Mouse (Mus musculus) adipocyte (in vitro differentiated cells): ENCODE results near the gene Pex14.

ENCODE experiments used
- DNase-seq: peaks from one replicate; pipeline ENCODE4 v3.0.0-alpha.2; 2016; ENCODE audit warnings: low spot score

Pex14 gene

GRCm38 (mm10) chr4:148985541-148986476, 113.9 kb downstream of the Pex14 start:
- DNase-seq: no peak

GRCm38 (mm10) chr4:148984701-148985540, 114.8 kb downstream of the Pex14 start:
- no peak for DNase-seq

GRCm38 (mm10) chr4:148982274-148982673, 117.4 kb downstream of the Pex14 start:
- no peak for DNase-seq

- no peak for DNase-seq
Measured at GRCm38 (mm10) chr4:148979837-148980236, 119.8 kb downstream of the Pex14 start.

GRCm38 (mm10) chr4:148978926-148979325, 120.8 kb downstream of the Pex14 start:
- no peak for DNase-seq

DNA sequence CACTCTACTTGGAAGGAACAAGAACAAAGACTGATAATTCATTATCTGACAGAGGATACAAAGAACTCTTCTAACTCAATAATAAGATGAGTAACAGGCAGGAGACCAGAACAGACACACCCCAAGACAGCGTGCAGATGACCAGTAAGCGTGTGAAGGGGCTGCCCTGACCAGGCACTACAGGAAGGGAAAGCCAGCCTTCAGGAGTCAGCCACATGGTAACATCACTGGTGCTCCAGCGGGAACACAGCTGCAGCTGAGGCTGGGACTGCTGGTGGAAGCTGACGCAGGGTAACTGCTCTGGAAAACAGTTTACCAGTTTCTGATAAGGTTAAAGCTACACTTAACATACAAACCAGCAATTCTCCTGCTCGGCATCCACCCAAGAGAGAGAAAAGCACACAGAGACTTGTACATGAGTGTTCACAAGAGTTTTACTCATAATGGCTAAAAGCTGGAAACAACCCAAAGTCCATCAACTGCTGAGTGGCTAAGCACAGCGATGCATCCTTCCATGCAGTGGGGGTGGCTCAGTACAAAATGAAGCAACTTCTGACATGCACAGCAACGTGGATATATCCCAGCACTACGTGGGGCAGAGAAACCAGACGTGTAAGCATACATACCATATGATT, 121.3 kb downstream of the Pex14 start:
- DNase-seq: no peak

GRCm38 (mm10) chr4:148974833-148975232, 124.8 kb downstream of the Pex14 start:
- no peak for DNase-seq

DNA sequence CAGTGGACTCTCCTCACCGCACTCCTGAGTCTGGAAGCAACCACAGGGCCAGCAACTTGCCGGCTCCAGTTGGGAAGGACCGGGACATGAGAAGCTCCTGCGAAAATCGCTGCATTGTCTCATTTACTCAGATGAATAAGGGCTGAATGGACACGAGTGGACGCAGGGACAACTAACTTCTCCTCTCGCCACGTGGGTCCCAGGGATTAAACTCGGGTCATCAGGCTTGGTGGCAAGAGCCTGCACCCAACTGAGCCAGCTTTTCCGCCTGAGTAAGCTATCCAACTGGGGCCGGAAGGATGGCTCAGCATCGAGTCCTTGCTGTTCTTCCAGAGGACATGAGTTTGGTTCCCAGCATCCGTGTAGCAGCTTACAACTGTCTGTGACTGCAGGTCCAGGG, 126.3 kb downstream of the Pex14 start:
- no peak for DNase-seq

GRCm38 (mm10) chr4:148972707-148973106, 127.0 kb downstream of the Pex14 start:
- DNase-seq: no peak

- peak; percentile 17 for DNase-seq
Measured at GRCm38 (mm10) chr4:148971613-148972242, 127.9 kb downstream of the Pex14 start.

- no peak for DNase-seq
Measured at GRCm38 (mm10) chr4:148970742-148971141, 128.9 kb downstream of the Pex14 start.

DNA sequence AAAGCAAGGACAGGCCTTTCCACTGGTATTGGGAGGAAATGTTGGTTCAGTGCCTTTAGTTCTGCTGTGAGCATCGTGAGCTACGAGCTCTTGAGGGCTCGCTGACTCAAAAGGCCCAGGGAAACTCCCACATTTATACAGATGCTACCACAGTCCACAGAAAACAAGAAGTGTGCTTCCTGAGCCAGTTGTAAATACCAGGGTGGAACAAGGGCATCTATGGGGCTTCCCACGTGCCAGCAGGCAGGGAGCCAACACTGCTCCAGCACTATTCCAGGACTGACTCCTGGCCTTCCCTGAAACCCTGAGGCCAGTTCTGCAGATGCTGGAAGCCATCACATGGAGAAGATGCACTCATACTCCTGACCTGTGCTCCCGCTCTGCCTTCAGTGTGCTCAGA, 130.1 kb downstream of the Pex14 start:
- peak; percentile 60 for DNase-seq

GRCm38 (mm10) chr4:148968859-148969258, 130.8 kb downstream of the Pex14 start:
- no peak for DNase-seq

GRCm38 (mm10) chr4:148966132-148966531, 133.5 kb downstream of the Pex14 start:
- DNase-seq: no peak

GRCm38 (mm10) chr4:148964541-148965310, 134.9 kb downstream of the Pex14 start:
- DNase-seq: peak; percentile 21

DNA sequence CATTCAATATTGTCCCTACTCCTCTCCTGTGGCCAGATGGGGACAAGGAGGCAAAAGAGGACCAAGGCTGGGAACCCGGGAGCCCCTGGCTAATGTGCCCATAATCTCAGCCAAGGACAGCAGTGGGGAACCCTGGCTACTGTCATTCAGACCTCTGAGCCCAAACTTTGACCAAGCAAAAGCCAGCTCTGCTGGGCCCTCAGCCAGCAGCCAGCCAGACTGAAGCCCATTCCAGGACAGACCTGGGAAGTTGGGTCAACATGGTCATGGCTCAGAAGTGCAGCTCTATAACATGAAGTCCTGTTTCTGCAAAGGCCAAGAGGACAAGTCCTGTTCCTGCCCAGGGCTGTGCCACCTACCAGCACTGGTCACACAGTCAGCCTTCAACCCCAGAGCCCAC, 137.6 kb downstream of the Pex14 start:
- DNase-seq: peak; percentile 43

DNA sequence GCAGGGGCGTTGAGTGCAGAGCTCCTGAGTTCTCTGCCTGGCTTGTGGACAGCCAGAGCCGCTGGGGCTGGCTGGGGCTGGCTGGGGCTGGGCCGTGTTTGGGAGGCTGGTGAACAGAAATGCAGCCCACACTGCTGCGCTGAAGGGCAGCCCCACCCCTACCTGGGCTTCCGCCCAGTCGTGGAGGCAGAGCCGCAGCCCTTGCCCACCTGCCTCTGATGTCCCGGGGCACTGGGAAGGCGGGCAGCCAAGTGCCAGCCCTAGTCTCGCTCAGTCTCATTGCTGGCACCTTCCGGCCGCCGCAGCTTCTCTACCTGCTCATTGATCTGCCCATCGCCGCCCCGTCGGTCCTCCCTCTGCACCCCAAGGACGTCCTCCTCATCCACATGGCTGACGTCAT, 138.6 kb downstream of the Pex14 start:
- no peak for DNase-seq

DNA sequence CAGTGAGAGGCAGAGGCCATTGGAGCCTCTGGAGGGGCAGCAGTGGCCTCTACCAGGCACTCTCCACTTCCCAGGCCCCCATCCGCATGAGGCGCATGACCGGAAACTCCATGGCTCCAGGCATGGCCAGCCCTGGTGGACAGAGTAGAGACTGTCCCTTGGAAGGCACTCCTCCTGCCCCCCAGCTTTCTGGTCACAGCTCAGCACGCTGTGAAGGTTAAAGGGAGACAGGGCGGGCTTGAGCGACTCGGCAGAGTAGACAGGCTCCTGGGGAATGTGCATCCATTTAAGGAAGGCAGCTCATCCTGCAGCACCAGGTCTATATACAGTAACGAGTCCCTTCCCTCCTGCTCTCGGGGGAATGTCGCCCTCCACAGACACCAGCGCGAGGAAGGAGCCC, 139.7 kb downstream of the Pex14 start:
- no peak for DNase-seq

GRCm38 (mm10) chr4:148955131-148955813, 144.4 kb downstream of the Pex14 start:
- DNase-seq: peak; percentile 62
